Mouse (Mus musculus) midbrain, embryonic 16.5 days (tissue): ENCODE measurements around the gene Spice1. TPM values are rescaled to one million over a fixed set of nuclear protein-coding genes. Genes with fewer than 3 reads are reported as not detected.

ENCODE experiments used
- ATAC-seq: fragments of 200-750 bp; cut with Nextera tagmentation; 2 replicates; pipeline ENCODE4 v1.8.0; 2017; ENCODE audit warnings: moderate TSS enrichment
- H3K27ac ChIP-seq: fragments of 300-500 bp; sonication (generic); 2 replicates; pipeline ENCODE4 v1.5.1; 2014; ENCODE audit warnings: mild to moderate bottlenecking, low read length, mixed read lengths
- H3K27me3 ChIP-seq: fragments of 300-500 bp; sonication (generic); 2 replicates; pipeline ENCODE4 v1.6.1; 2014; ENCODE audit warnings: low read depth, low read length, mixed read lengths; ENCODE audit not compliant: control insufficient read depth, insufficient read depth
- H3K36me3 ChIP-seq: fragments of 300-500 bp; sonication (generic); 2 replicates; pipeline ENCODE4 v1.6.1; 2014; ENCODE audit warnings: mild to moderate bottlenecking, low read length, moderate library complexity, mixed read lengths; ENCODE audit not compliant: control insufficient read depth, insufficient read depth
- H3K4me1 ChIP-seq: fragments of 300-500 bp; sonication (generic); 2 replicates; pipeline ENCODE4 v1.6.1; 2014; ENCODE audit warnings: mild to moderate bottlenecking, low read length, mixed read lengths; ENCODE audit not compliant: control insufficient read depth, insufficient read depth
- H3K4me2 ChIP-seq: fragments of 300-500 bp; sonication (generic); 2 replicates; pipeline ENCODE4 v1.6.1; 2014; ENCODE audit warnings: mild to moderate bottlenecking, low read length, mixed read lengths
- H3K4me3 ChIP-seq: fragments of 300-500 bp; sonication (generic); 2 replicates; pipeline ENCODE4 v1.5.1; 2014; ENCODE audit warnings: low read depth, mild to moderate bottlenecking, low read length, moderate library complexity, mixed read lengths
- H3K9ac ChIP-seq: fragments of 300-500 bp; sonication (generic); 2 replicates; pipeline ENCODE4 v1.6.1; 2014; ENCODE audit warnings: low read depth, low read length, mixed read lengths
- H3K9me3 ChIP-seq: fragments of 300-500 bp; sonication (generic); replicated peaks from 2 replicates; pipeline ENCODE4 v1.6.1; 2014; ENCODE audit warnings: mild to moderate bottlenecking, low read length, mixed read lengths; ENCODE audit not compliant: control insufficient read depth, poor library complexity, severe bottlenecking
- WGBS: fragments of 180-500 bp; shearing (Covaris S2); extraction: QIAGEN DNeasy Blood & Tissue Kit; methylation state at CpG from one replicate; pipeline ENCODE4 v1.1.7; 2014; 5-methylcytosine and 5-hydroxymethylcytosine counted together
- polyA plus RNA-seq: library from polyadenylated mRNA; unstranded; fragments of >200 nt; fragmentation: Nextera tagmentation; extraction: Ambion mirVana; gene quantifications from 2 replicates; pipeline ENCODE4 v1.2.1, GENCODE M21; 2015

The Spice1 gene
- polyA plus RNA-seq: 11.8 and 12.3 TPM in 2 replicates

GRCm38 (mm10) chr16:44347071-44347901, at the start of gene Spice1:
Gene Spice1 (plus strand): TSS chr16:44347121.
- Histone ChIP-seq H3K27ac (peak within 1 kb of the TSS; percentile 77), H3K4me3 (peak within 1 kb of the TSS; percentile 81), H3K27me3 (no peaks in the 10 kb centered on the region; the same call in 1 of the 2 replicates), H3K4me1 (peaks cover 9% of the 10 kb centered on the region; the same call in 1 of the 2 replicates), H3K9me3 (no peaks in the 10 kb centered on the region), H3K4me2 (peak within 1 kb of the TSS; percentile 72), H3K9ac (peak within 1 kb of the TSS; percentile 73), H3K36me3 (no peaks in the 10 kb centered on the region)
- WGBS: under 1% methylated on average over 67 of the region's 67 CpGs
- peak; percentile 100 for ATAC-seq

DNA sequence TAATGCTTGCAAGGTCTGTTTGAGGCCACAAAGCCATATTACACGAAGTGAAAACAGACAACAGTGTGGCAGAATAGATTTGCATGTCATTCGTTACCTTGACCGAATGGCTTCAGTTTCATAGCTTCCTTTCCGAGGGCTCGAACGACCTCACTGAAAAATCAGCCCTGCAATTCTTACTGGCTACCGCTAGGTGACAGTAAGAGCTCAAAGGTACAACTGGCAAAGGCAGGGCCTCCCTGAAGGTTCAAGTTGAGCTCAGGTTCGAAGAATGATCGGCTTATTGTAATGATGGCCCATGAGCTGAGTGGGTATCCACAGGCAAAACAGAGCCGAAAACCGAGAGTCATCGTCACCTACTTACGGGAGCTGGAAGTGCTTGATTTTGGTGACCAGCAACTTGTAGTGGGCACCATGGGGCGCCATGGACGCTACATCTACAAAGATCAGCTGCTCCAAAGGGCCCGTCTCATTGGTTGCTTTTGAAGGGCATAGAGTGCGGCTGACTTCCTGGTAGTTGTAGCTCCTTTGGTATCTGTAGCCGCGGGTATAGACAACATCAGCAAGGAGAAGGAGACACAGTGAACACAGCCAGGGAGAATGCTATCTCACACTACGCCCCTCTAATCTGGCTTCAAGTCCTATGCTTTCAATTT, 47.4 kb upstream of the Spice1 start:
- Histone ChIP-seq H3K27ac (no peak overlapping the region), H3K4me1 (no peaks in the 10 kb centered on the region), H3K9ac (no peak overlapping the region), H3K36me3 (no peaks in the 10 kb centered on the region), H3K4me3 (no peak overlapping the region), H3K9me3 (no peaks in the 10 kb centered on the region; the same call in 1 of the 2 replicates), H3K4me2 (no peak overlapping the region), H3K27me3 (no peaks in the 10 kb centered on the region)
- no peak for ATAC-seq
- 85% methylated on average over 20 of the region's 20 CpGs for WGBS

DNA sequence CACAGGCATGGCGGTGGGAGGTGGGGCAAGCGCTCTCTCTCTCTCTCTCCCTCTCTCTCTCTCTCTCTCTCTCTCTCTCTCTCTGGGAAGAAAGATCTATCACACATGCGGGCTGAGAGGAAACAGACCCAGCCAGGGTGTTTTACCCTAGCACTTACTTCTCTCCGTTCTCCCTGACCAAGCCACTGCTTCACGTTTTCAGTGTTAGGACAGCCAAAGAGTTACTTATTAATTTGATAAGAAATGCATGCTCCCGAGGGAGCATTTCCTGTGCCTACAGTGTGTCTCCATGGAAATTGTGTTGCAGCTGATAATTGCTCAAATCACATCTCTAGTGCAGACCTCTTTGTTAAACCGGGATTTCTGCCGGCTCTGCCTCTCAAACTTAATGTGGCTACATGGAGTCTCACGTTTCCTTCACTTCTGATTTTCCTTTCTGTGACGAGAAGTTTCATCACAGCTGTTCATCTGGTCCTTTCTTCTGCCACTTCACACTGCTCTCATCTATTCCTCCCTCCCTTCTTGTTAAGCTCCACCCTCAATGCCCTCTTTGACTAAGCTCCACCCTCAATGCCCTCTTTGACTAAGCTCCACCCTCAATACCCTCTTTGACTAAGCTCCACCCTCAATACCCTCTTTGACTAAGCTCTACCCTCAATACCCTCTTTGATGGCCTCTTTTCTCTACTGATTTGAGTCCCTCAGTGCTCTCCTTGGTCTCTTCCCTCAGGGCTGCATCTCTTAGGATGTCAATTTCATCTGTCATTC, 44.6 kb upstream of the Spice1 start:
- ATAC-seq: no peak
- WGBS: 56% methylated on average over 10 of the region's 10 CpGs
- Histone ChIP-seq H3K4me1 (no peaks in the 10 kb centered on the region), H3K27me3 (no peaks in the 10 kb centered on the region), H3K36me3 (no peaks in the 10 kb centered on the region), H3K4me3 (no peak overlapping the region), H3K4me2 (peak overlapping the region; percentile 13; the same call in 1 of the 2 replicates), H3K27ac (no peak overlapping the region), H3K9ac (no peak overlapping the region), H3K9me3 (no peaks in the 10 kb centered on the region; the same call in 1 of the 2 replicates)

GRCm38 (mm10) chr16:44303822-44304221, 43.1 kb upstream of the Spice1 start:
- Histone ChIP-seq H3K4me2 (no peak overlapping the region), H3K27ac (no peak overlapping the region), H3K36me3 (no peaks in the 10 kb centered on the region), H3K27me3 (no peaks in the 10 kb centered on the region), H3K4me3 (no peak overlapping the region), H3K9ac (no peak overlapping the region), H3K4me1 (no peaks in the 10 kb centered on the region), H3K9me3 (no peaks in the 10 kb centered on the region; the same call in 1 of the 2 replicates)
- WGBS: 80% methylated on average over 2 of the region's 2 CpGs
- ATAC-seq: no peak

DNA sequence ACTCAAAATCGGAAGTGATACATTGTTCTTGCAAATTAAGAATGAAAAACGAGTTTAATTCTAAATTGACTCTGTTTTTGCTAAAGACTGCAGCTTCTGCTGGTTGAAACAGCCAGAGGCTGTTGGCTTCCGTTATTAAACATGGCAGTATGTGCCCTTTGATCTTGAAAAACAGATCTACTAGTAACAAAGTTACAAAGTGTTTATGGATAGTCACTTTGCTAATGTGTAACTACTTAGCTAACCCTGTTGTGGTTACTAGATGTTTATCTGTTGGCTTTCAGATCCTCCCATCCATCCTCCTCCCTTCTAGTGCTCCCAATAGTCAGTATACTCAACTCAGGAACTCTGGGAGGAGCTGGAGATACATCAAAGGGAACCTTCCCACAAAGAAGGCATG, 41.3 kb upstream of the Spice1 start:
- 61% methylated on average over 3 of the region's 3 CpGs for WGBS
- Histone ChIP-seq H3K9me3 (no peaks in the 10 kb centered on the region), H3K36me3 (no peaks in the 10 kb centered on the region), H3K4me2 (no peak overlapping the region), H3K9ac (no peak overlapping the region), H3K27me3 (no peaks in the 10 kb centered on the region), H3K4me1 (no peaks in the 10 kb centered on the region), H3K27ac (no peak overlapping the region), H3K4me3 (no peak overlapping the region)
- ATAC-seq: no peak

DNA sequence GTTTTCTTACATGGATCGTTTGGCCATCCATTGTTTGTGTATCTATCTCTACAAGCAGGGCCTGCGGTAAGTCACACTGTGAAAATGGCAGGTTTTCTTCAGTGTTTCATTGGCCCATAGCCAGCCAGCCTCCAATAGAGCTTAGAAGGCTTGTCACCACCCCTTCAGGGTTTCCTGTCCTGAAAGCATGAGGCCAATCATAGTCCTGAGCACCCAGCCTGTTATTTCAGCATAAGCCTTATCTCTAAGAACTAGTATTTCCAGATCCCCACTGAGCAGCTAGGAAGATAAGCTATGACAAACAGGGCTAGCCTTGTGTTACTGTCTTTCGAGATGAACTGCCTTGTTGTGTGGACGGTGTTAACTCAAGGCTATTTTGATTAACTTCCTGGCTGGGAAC, 33.5 kb upstream of the Spice1 start:
- Histone ChIP-seq H3K4me3 (no peak overlapping the region), H3K9ac (no peak overlapping the region), H3K27me3 (no peaks in the 10 kb centered on the region), H3K9me3 (no peaks in the 10 kb centered on the region), H3K36me3 (no peaks in the 10 kb centered on the region), H3K27ac (no peak overlapping the region), H3K4me1 (no peaks in the 10 kb centered on the region), H3K4me2 (no peak overlapping the region)
- WGBS: 79% methylated on average over 4 of the region's 4 CpGs
- ATAC-seq: no peak

DNA sequence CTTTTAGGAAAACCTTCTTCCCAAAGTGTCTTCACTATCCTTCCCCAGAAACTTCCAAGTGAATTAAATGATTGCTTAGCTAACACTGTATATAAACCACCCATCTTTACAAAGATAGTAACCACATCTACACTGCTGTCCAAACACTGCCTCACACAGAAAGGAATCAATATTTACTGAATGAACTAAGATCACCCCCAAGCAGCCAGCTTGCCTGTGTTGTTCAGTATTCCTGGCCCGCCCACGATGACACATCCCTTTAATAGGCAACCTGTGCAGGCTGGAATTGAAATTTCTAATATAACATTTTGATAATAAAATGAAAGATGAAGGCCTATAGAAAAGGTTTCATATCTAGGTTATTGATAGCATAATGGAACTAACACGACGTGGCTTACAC, 30.6 kb upstream of the Spice1 start:
- H3K4me1 ChIP-seq: no peaks in the 10 kb centered on the region
- H3K4me2 ChIP-seq: no peak overlapping the region
- H3K9ac ChIP-seq: no peak overlapping the region
- H3K4me3 ChIP-seq: no peak overlapping the region
- H3K27ac ChIP-seq: no peak overlapping the region
- no peaks in the 10 kb centered on the region for H3K36me3 ChIP-seq
- no peak for ATAC-seq
- no peaks in the 10 kb centered on the region for H3K9me3 ChIP-seq
- 83% methylated on average over 4 of the region's 4 CpGs for WGBS
- no peaks in the 10 kb centered on the region for H3K27me3 ChIP-seq

- Histone ChIP-seq H3K9ac (no peak overlapping the region), H3K36me3 (no peaks in the 10 kb centered on the region), H3K4me1 (no peaks in the 10 kb centered on the region), H3K4me2 (no peak overlapping the region), H3K4me3 (no peak overlapping the region), H3K27me3 (no peaks in the 10 kb centered on the region), H3K9me3 (no peaks in the 10 kb centered on the region), H3K27ac (no peak overlapping the region)
- 0 out of 2 replicates have a peak, but pooled peaks have one; percentile 25 for ATAC-seq
- WGBS: 49% methylated on average over 3 of the region's 3 CpGs
These were observed 26.7 kb upstream of the Spice1 start for GRCm38 (mm10) chr16:44320232-44320631.
